Mouse (Mus musculus): ENCODE results near the gene Slc35a1.

Slc35a1 gene

GRCm38 (mm10) chr4:34644779-34645178, 42.5 kb downstream of the Slc35a1 start:
- DNase-seq (ENCODE audit: low read depth) = no peak

- no peak for DNase-seq (ENCODE audit: low read depth)
Observed at GRCm38 (mm10) chr4:34640731-34641130, 46.5 kb downstream of the Slc35a1 start.

- DNase-seq (ENCODE audit: low read depth) = no peak
Observed at GRCm38 (mm10) chr4:34639745-34640364, 47.4 kb downstream of the Slc35a1 start.

GRCm38 (mm10) chr4:34637851-34638250, 49.4 kb downstream of the Slc35a1 start:
- no peak for DNase-seq (ENCODE audit: low read depth)

- DNase-seq (ENCODE audit: low read depth) = no peak
Observed at GRCm38 (mm10) chr4:34637386-34637785, 49.9 kb downstream of the Slc35a1 start.

- no peak for DNase-seq (ENCODE audit: low read depth)
Observed at GRCm38 (mm10) chr4:34636036-34636435, 51.2 kb downstream of the Slc35a1 start.

GRCm38 (mm10) chr4:34634129-34634528, 53.1 kb downstream of the Slc35a1 start:
- no peak for DNase-seq (ENCODE audit: low read depth)

GRCm38 (mm10) chr4:34629956-34630355, 57.3 kb downstream of the Slc35a1 start:
- DNase-seq (ENCODE audit: low read depth) = no peak

- no peak for DNase-seq (ENCODE audit: low read depth)
Observed at GRCm38 (mm10) chr4:34626401-34626800, 60.8 kb downstream of the Slc35a1 start.

GRCm38 (mm10) chr4:34625556-34625955, 61.7 kb downstream of the Slc35a1 start:
- DNase-seq (ENCODE audit: low read depth) = no peak

- DNase-seq (ENCODE audit: low read depth) = peak; percentile 8
Observed at GRCm38 (mm10) chr4:34616146-34616545, 71.1 kb downstream of the Slc35a1 start.

GRCm38 (mm10) chr4:34615303-34615702, 71.9 kb downstream of the Slc35a1 start:
- DNase-seq (ENCODE audit: low read depth) = peak; percentile 46

GRCm38 (mm10) chr4:34614630-34615094, 72.6 kb downstream of the Slc35a1 start, which contains the start of the genes Orc3 and Rars2:
Gene Orc3 (minus strand): TSS chr4:34614944.
Gene Rars2 (plus strand): TSS chr4:34614957.
- DNase-seq (ENCODE audit: low read depth) = peak; percentile 89

- peak; percentile 60 for DNase-seq (ENCODE audit: low read depth)
Observed at GRCm38 (mm10) chr4:34613571-34614145, 73.6 kb downstream of the Slc35a1 start.
